ENCODE assay signal across 7 mouse cellular contexts in the genomic region with DNA sequence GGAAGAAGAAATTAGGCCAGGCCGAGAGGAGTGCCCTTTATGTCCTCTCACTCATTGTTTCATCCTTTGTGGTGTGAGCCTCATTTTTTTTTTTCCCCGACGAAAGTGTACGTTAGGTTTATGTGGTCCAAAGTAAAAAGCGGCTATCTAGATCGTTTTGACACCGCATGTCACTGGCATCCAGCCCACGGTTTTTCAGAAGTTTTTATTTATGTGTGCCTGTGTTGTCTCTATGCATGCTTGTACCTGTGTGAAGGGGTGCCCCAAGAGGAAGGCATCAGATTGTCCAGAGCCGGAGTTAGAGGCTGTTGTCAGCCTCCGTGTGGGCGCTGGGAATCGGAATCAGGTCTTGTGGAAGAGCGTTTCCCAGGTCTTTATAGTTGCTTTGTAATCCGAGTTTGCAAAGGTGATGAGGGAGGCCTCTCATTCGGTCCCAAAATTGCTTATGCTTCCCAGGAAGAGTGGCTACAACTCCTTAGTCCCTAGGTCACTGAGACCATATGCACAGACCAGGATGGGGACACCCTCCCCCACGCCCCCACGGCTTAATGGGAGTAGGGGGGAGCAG. TPM values are rescaled to one million over a fixed set of nuclear protein-coding genes. Genes with fewer than 3 reads are reported as not detected.
DNase-seq lines count a peak whose midpoint lies in the region; ATAC-seq lines count a peak whose summit lies in the region.

No protein-coding gene starts in this region.

- H3K36me3 ChIP-seq in lung, embryonic 15.5 days: peaks cover 24% of the 10 kb centered on the region
- peaks cover 42% of the 10 kb centered on the region for H3K36me3 ChIP-seq in hindbrain, embryonic 10.5 days

- WGBS in lung, embryonic 15.5 days: 7% methylated on average over 17 of the region's 17 CpGs
- 11% methylated on average over 17 of the region's 17 CpGs for WGBS in hindbrain, embryonic 10.5 days

- DNase-seq in lung, adult 18-20 months: no peak
- peak; percentile 43 for DNase-seq in cerebellum, adult 9-11 months
- DNase-seq in hindbrain, embryonic 10.5 days (ENCODE audit: low spot score): no peak
- DNase-seq in retina, embryonic 14.5 days (ENCODE audit: low spot score): no peak

- ATAC-seq in lung, embryonic 15.5 days (ENCODE audit: borderline replicate concordance, extremely low read depth, low FRiP score, low TSS enrichment): no peak
- peak; percentile 6; the same call in 1 of the 2 replicates for ATAC-seq in megakaryocyte-erythroid progenitor cell, adult 5-6 weeks (replicated peaks; ENCODE audit: low FRiP score, low TSS enrichment, poor library complexity, severe bottlenecking)
- ATAC-seq in frontal cortex, adult (ENCODE audit: low TSS enrichment): no peak

- peak overlapping the region; percentile 84 for H3K4me2 ChIP-seq in lung, embryonic 15.5 days

- no peaks in the 10 kb centered on the region for H3K9me3 ChIP-seq in lung, embryonic 15.5 days
- H3K9me3 ChIP-seq in hindbrain, embryonic 10.5 days: no peaks in the 10 kb centered on the region

- peaks cover 7% of the 10 kb centered on the region; the same call in 1 of the 2 replicates for H3K27me3 ChIP-seq in lung, embryonic 15.5 days
- H3K27me3 ChIP-seq in hindbrain, embryonic 10.5 days (ENCODE audit: insufficient read depth, poor library complexity, severe bottlenecking): peaks cover 8% of the 10 kb centered on the region; the same call in 1 of the 2 replicates

- H3K4me3 ChIP-seq in lung, embryonic 15.5 days: peak overlapping the region; percentile 91
- peak overlapping the region; percentile 94 for H3K4me3 ChIP-seq in hindbrain, embryonic 10.5 days

- peak overlapping the region; percentile 89 for H3K9ac ChIP-seq in lung, embryonic 15.5 days

- H3K4me1 ChIP-seq in lung, embryonic 15.5 days: peaks cover 14% of the 10 kb centered on the region
- H3K4me1 ChIP-seq in hindbrain, embryonic 10.5 days (replicated peaks): peaks cover 20% of the 10 kb centered on the region

- H3K27ac ChIP-seq in lung, embryonic 15.5 days: peak overlapping the region; percentile 75; the same call in 1 of the 2 replicates
- H3K27ac ChIP-seq in hindbrain, embryonic 10.5 days: peak overlapping the region; percentile 94

RNA-seq across cellular contexts. Expression of a gene that starts 0.9 kb away (rescaled TPM):
- polyA plus RNA-seq in lung, embryonic 15.5 days (2015; fragmentation: Nextera tagmentation; extraction: Ambion mirVana): 155 and 161 TPM in 2 replicates
- 176 and 215 TPM in 2 replicates for polyA plus RNA-seq in hindbrain, embryonic 10.5 days (2016; fragmentation: Nextera tagmentation; extraction: Ambion mirVana)
- 134 and 156 TPM in 2 replicates for total RNA-seq in megakaryocyte-erythroid progenitor cell, adult 5-6 weeks (2014; fragmentation: Nextera tagmentation)
- 219 and 251 TPM in 2 replicates for total RNA-seq in megakaryocyte-erythroid progenitor cell, adult 5-6 weeks (2017)

RNA-seq across cellular contexts. Expression of a gene that starts 18.6 kb away (rescaled TPM):
- 63.4 and 70.7 TPM in 2 replicates for polyA plus RNA-seq in lung, embryonic 15.5 days (2015; fragmentation: Nextera tagmentation; extraction: Ambion mirVana)
- 67.0 and 72.0 TPM in 2 replicates for polyA plus RNA-seq in hindbrain, embryonic 10.5 days (2016; fragmentation: Nextera tagmentation; extraction: Ambion mirVana)
- 54.3 and 55.8 TPM in 2 replicates for total RNA-seq in megakaryocyte-erythroid progenitor cell, adult 5-6 weeks (2014; fragmentation: Nextera tagmentation)
- total RNA-seq in megakaryocyte-erythroid progenitor cell, adult 5-6 weeks (2017): 43.0 and 76.5 TPM in 2 replicates
